Mouse (Mus musculus) liver, postnatal 0 days (tissue): ENCODE data around the gene Hectd3.
A peak's percentile ranks its signal among the peaks of the same experiment; 100 is the strongest.

Experiments
- CTCF ChIP-seq: sonication (generic); IDR thresholded peaks from 2 replicates; pipeline ENCODE4 v1.5.1; 2016; ENCODE audit warnings: antibody characterized with exemption, low read depth
- EP300 ChIP-seq: IDR thresholded peaks from 2 replicates; pipeline ENCODE4 v1.6.1; 2016; ENCODE audit warnings: antibody characterized with exemption, low read depth, mild to moderate bottlenecking

- TF ChIP-seq EP300 (no peak), CTCF (peak; percentile 29)
Observed at GRCm38 (mm10) chr4:117019206-117020134, 24.4 kb downstream of the Hectd3 start, which contains the start of gene Eif2b3.
